Mouse (Mus musculus) lung, embryonic 16.5 days (tissue): ENCODE measurements around the gene Nwd2. TPM values are rescaled to one million over a fixed set of nuclear protein-coding genes. Genes with fewer than 3 reads are reported as not detected.

Experiments
- ATAC-seq: fragments of 200-750 bp; cut with Nextera tagmentation; 2 replicates; pipeline ENCODE4 v1.8.0; 2017; ENCODE audit warnings: low read depth, mild to moderate bottlenecking, moderate library complexity
- H3K27ac ChIP-seq: fragments of 300-500 bp; sonication (generic); 2 replicates; pipeline ENCODE4 v1.5.1; 2014; ENCODE audit warnings: mild to moderate bottlenecking, control low read depth, low read length
- H3K27me3 ChIP-seq: fragments of 300-500 bp; sonication (generic); 2 replicates; pipeline ENCODE4 v1.6.1; 2014; ENCODE audit warnings: low read depth, low read length, mixed read lengths; ENCODE audit not compliant: control insufficient read depth, insufficient read depth
- H3K36me3 ChIP-seq: fragments of 300-500 bp; sonication (generic); 2 replicates; pipeline ENCODE4 v1.6.1; 2014; ENCODE audit warnings: low read length; ENCODE audit not compliant: control insufficient read depth, insufficient read depth
- H3K4me1 ChIP-seq: fragments of 300-500 bp; sonication (generic); replicated peaks from 2 replicates; pipeline ENCODE4 v1.6.1; 2014; ENCODE audit warnings: low read length, mixed read lengths; ENCODE audit not compliant: control insufficient read depth, insufficient read depth
- H3K4me2 ChIP-seq: fragments of 300-500 bp; sonication (generic); 2 replicates; pipeline ENCODE4 v1.6.1; 2014; ENCODE audit warnings: low read depth, low read length, control low read depth
- H3K4me3 ChIP-seq: fragments of 300-500 bp; sonication (generic); 2 replicates; pipeline ENCODE4 v1.5.1; 2014; ENCODE audit warnings: mild to moderate bottlenecking, low read length, control low read depth
- H3K9ac ChIP-seq: fragments of 300-500 bp; sonication (generic); 2 replicates; pipeline ENCODE4 v1.6.1; 2014; ENCODE audit warnings: low read length, control low read depth
- H3K9me3 ChIP-seq: fragments of 300-500 bp; sonication (generic); 2 replicates; pipeline ENCODE4 v1.6.1; 2016; ENCODE audit warnings: low read length; ENCODE audit not compliant: control insufficient read depth
- WGBS: fragments of 180-500 bp; shearing (Covaris S2); extraction: QIAGEN DNeasy Blood & Tissue Kit; methylation state at CpG from one replicate; pipeline ENCODE4 v1.1.7; 2014; 5-methylcytosine and 5-hydroxymethylcytosine counted together
- polyA plus RNA-seq: library from polyadenylated mRNA; unstranded; fragments of >200 nt; fragmentation: Nextera tagmentation; extraction: Ambion mirVana; gene quantifications from 2 replicates; pipeline ENCODE4 v1.2.1, GENCODE M21; 2015

Nwd2 gene
- polyA plus RNA-seq, 1 experiment from 2014 or later, result 0.15 TPM

DNA sequence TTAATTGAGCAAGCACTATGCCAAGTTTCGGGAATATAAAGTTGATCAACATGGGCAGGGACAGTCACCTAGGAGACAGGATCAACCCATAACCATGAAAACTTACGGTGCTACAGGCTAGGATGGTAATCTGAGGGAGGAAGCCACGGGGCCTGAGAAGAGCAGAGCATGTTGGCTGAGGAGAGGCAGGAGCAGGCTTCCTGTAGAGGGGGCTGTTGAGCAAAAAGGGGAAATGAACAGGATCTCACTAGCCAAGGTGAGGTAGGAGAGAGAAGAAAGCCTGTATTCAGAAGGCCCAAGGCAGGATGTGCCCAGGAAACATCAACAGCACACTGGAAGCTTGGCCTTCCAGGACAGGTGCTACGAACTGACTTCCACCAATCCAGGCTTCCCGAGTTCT is 172.3 kb downstream of the Nwd2 start:
- no peak for ATAC-seq
- Histone ChIP-seq H3K27ac (peak overlapping the region; percentile 57), H3K27me3 (no peaks in the 10 kb centered on the region), H3K4me1 (peaks cover 31% of the 10 kb centered on the region), H3K9me3 (no peaks in the 10 kb centered on the region), H3K9ac (no peak overlapping the region), H3K36me3 (no peaks in the 10 kb centered on the region), H3K4me3 (no peak overlapping the region), H3K4me2 (no peak overlapping the region)
- 80% methylated on average over 5 of the region's 5 CpGs for WGBS

DNA sequence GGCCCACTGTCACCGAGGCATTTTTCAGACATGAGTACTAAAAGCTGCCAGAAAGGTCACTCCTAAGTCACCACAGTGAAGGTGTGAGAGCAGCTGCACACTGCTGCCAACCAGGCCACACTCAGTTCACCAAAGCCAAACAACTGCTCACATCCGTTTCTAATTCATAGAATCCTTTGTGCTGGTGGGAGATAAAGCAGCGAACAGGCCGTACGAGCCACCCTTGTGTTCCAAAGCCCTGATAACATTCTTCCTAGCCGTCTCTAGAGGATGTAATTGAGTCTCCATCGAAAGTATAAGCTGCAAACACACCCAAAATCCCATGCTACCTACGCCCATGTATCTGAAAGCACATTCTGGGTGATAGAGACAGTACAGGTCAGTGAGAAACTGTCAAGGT is 173.0 kb downstream of the Nwd2 start:
- no peak for ATAC-seq
- H3K4me3 ChIP-seq, result no peak overlapping the region
- H3K36me3 ChIP-seq, result no peaks in the 10 kb centered on the region
- WGBS, result 32% methylated on average over 8 of the region's 8 CpGs
- no peak overlapping the region for H3K4me2 ChIP-seq
- H3K9me3 ChIP-seq, result no peaks in the 10 kb centered on the region
- H3K27me3 ChIP-seq, result no peaks in the 10 kb centered on the region
- peaks cover 35% of the 10 kb centered on the region for H3K4me1 ChIP-seq
- peak overlapping the region; percentile 57 for H3K27ac ChIP-seq
- H3K9ac ChIP-seq, result no peak overlapping the region

DNA sequence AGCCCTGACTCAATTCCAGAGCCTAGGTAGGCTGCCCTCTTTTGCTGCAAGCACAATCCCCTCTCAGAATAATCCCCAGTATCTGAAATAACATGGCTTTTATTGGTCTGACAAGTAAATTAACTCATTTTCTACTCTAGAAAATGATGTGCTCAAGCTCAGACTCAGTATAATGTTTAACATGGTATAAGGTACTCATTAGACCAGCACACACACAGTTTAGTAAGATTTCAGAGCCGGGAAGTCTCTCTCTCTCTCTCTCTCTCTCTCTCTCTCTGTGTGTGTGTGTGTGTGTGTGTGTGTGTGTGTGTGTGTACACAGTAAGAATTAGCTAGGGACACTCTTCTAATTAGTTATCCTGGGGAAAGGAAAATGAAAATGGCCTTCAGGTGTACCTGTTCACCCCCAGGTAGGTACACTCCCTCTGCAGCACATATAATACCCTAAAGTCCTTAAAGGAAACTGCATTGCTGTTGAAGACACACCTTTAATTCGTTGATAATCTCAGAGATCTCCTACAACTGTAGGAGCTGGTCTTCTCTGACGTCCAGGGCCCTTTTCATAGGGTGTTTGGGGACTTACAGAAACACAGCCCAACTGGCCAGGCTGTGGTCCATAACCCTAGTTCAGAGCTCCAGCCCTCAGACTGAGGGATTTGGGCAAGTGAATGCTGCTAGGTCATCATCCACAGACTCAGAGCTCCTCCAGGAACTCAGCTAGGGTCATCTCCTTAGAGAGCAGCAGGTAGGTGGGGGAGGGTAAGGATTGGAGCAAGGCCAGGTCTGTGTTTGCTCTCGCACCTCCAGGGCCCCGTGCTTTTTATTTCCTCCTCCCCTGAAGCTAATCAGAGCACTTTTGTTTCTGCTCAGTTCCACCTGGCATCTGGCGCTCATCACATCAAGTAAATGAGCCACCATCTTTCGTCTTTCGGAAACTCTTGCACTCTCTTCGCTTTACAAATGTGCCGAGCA is 174.7 kb downstream of the Nwd2 start:
- H3K27ac ChIP-seq, result peak overlapping the region; percentile 77
- WGBS, result 44% methylated on average over 10 of the region's 10 CpGs
- H3K36me3 ChIP-seq, result no peaks in the 10 kb centered on the region
- no peak overlapping the region for H3K4me3 ChIP-seq
- H3K9me3 ChIP-seq, result no peaks in the 10 kb centered on the region
- H3K9ac ChIP-seq, result no peak overlapping the region
- H3K4me1 ChIP-seq, result peaks cover 37% of the 10 kb centered on the region
- no peaks in the 10 kb centered on the region for H3K27me3 ChIP-seq
- ATAC-seq, result peak; percentile 31; the same call in 1 of the 2 replicates
- H3K4me2 ChIP-seq, result 0 out of 2 replicates have a peak overlapping the region, but pooled peaks have one; percentile 7

DNA sequence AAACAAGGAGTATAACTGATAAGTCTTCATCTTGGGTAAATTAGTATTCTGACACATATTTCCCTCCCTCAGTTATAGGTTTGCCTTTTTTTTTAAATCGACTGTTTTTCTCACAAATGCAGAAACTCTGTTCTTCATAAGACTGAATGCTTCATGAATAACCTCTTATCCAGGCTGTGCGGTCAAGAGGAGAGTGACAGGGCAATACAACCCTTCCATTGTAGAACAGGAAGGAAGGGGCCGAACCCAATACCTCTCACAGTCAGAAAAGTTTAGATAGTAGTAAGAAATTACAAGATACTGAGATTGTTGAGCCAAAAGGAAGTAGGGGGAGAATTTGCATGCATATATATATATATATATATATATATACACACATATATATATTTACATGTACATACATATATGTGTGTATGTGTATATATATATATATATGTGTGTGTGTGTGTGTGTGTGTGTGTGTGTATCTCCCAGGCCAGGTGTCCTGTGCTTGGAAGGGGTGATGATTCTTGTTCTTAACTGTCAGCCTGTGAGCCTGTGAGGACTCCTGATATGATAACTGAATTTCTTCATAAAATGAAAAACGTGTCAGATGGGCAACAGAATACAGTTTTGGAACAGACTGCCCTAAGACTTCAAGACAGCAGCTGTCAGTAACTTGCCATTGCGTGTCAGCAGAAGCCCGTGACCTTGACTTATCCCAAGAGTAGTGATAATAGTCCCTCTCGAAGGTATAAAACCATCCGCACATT is 175.9 kb downstream of the Nwd2 start:
- peaks cover 31% of the 10 kb centered on the region for H3K4me1 ChIP-seq
- peak overlapping the region; percentile 52; the same call in 1 of the 2 replicates for H3K27ac ChIP-seq
- 69% methylated on average over 8 of the region's 8 CpGs for WGBS
- H3K9me3 ChIP-seq, result no peaks in the 10 kb centered on the region
- H3K9ac ChIP-seq, result no peak overlapping the region
- H3K27me3 ChIP-seq, result no peaks in the 10 kb centered on the region
- H3K4me3 ChIP-seq, result no peak overlapping the region
- 0 out of 2 replicates have a peak overlapping the region, but pooled peaks have one; percentile 7 for H3K4me2 ChIP-seq
- no peaks in the 10 kb centered on the region for H3K36me3 ChIP-seq
- no peak for ATAC-seq

- Histone ChIP-seq H3K27me3 (no peaks in the 10 kb centered on the region), H3K27ac (peak overlapping the region; percentile 73), H3K4me3 (no peak overlapping the region), H3K36me3 (no peaks in the 10 kb centered on the region), H3K4me2 (peak overlapping the region; percentile 30; the same call in 1 of the 2 replicates), H3K4me1 (peaks cover 34% of the 10 kb centered on the region), H3K9ac (no peak overlapping the region), H3K9me3 (no peaks in the 10 kb centered on the region)
- no peak for ATAC-seq
- 39% methylated on average over 5 of the region's 5 CpGs for WGBS
Observed at GRCm38 (mm10) chr5:63825881-63826280, 177.0 kb downstream of the Nwd2 start.

GRCm38 (mm10) chr5:63827006-63827405 is 178.1 kb downstream of the Nwd2 start:
- 21% methylated on average over 6 of the region's 6 CpGs for WGBS
- Histone ChIP-seq H3K9ac (no peak overlapping the region), H3K36me3 (no peaks in the 10 kb centered on the region), H3K27me3 (no peaks in the 10 kb centered on the region), H3K4me1 (peaks cover 31% of the 10 kb centered on the region), H3K4me2 (peak overlapping the region; percentile 30), H3K4me3 (no peak overlapping the region), H3K9me3 (no peaks in the 10 kb centered on the region), H3K27ac (peak overlapping the region; percentile 88)
- ATAC-seq, result peak; percentile 58

DNA sequence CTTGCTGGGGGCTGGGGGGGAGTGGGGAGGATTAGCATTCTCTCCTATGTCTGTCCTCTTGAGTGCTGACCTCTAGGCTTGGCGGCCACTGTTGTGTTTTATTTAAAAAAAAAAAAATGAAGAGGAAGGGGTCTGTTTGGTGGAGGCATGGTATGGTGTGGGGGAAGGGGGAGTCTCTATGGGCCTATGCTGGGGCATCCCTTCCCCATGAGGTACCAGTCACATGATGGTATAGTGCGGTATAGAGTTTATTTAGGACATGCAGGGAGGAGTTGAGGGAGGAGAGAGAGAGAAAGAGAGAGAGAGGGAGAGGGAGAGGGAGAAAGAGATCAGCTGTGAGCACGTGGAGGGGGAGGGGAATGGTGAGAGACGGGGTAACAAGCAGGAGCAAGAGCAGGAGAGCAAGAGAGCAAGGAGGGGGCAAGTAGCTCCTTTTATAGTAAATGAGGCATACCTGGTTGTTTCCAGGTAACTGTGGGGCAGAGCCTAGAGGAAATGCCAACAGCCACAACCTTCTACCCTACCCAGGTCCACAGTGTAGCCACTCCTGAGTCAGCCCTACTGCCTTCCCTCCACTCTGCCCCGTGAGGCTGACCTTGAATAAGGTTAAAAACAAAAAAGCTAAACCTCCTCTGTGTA is 178.6 kb downstream of the Nwd2 start:
- Histone ChIP-seq H3K9me3 (no peaks in the 10 kb centered on the region), H3K27me3 (no peaks in the 10 kb centered on the region), H3K4me1 (peaks cover 30% of the 10 kb centered on the region), H3K9ac (no peak overlapping the region), H3K4me3 (no peak overlapping the region), H3K27ac (peak overlapping the region; percentile 88), H3K36me3 (no peaks in the 10 kb centered on the region), H3K4me2 (peak overlapping the region; percentile 30)
- WGBS, result 25% methylated on average over 5 of the region's 5 CpGs
- ATAC-seq, result peak; percentile 32

DNA sequence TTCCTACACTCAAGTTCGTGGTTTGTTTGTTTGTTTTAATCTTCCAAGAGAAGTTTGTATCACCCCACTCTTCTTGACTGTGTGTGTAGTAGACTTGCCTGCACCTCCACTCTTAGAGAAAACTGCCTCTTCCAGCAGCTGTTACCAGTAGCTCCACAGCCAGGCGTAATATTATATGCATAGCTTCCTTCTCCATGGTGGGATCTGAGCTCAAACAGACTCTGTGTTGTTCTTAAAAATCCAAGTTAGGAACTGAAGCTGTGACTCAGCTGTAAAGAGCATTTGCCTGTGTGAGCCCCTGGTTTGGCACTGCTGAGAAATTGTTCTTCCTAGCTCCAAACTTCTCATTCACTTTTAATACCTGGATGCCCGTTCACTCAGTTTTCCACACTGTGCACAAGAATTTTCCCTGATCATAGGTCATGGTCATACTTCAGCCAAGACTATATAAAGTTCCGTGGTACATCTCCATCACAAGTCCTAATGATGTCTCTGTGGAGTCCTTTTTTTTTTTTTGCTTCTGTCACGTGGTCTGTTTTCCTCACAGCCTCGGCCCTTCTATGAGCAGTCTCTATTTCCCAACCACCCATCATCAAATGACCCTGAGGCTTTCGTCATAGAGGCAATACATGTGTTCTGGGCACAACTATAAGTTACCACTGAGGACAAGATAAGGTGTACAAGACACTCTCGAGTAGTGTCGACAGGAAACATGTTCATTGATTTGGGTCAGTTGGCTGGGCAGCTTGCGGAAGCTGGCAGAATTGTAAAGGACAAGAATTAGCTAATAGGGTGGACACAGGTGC is 179.7 kb downstream of the Nwd2 start:
- Histone ChIP-seq H3K4me1 (peaks cover 27% of the 10 kb centered on the region), H3K36me3 (no peaks in the 10 kb centered on the region), H3K9ac (no peak overlapping the region), H3K27ac (peak overlapping the region; percentile 21; the same call in 1 of the 2 replicates), H3K27me3 (no peaks in the 10 kb centered on the region), H3K4me3 (no peak overlapping the region), H3K9me3 (no peaks in the 10 kb centered on the region), H3K4me2 (no peak overlapping the region)
- 65% methylated on average over 10 of the region's 10 CpGs for WGBS
- no peak for ATAC-seq
